Mouse (Mus musculus) stomach, embryonic 15.5 days (tissue): ENCODE measurements around the gene Cgnl1. TPM values are rescaled to one million over a fixed set of nuclear protein-coding genes. Genes with fewer than 3 reads are reported as not detected.
"Not testable (repeated sequence)": the region's sequence is repeated elsewhere in the genome, so short reads cannot be mapped to it uniquely, and the experiment has no call there.

Source experiments
- ATAC-seq: fragments of 200-750 bp; cut with Nextera tagmentation; 2 replicates; pipeline ENCODE4 v1.8.0; 2017; ENCODE audit warnings: low read depth, moderate number of reproducible peaks, moderate TSS enrichment; ENCODE audit not compliant: insufficient read depth, low FRiP score
- H3K27ac ChIP-seq: fragments of 300-500 bp; sonication (generic); 2 replicates; pipeline ENCODE4 v1.5.1; 2015; ENCODE audit warnings: mild to moderate bottlenecking, inconsistent platforms
- H3K27me3 ChIP-seq: fragments of 300-500 bp; sonication (generic); replicated peaks from 2 replicates; pipeline ENCODE4 v1.6.1; 2015; ENCODE audit warnings: inconsistent platforms
- H3K36me3 ChIP-seq: fragments of 300-500 bp; sonication (generic); 2 replicates; pipeline ENCODE4 v1.6.1; 2015; ENCODE audit warnings: inconsistent platforms
- H3K4me1 ChIP-seq: fragments of 300-500 bp; sonication (generic); 2 replicates; pipeline ENCODE4 v1.6.1; 2015; ENCODE audit warnings: inconsistent platforms
- H3K4me2 ChIP-seq: fragments of 300-500 bp; sonication (generic); 2 replicates; pipeline ENCODE4 v1.6.1; 2015; ENCODE audit warnings: mild to moderate bottlenecking, inconsistent platforms
- H3K4me3 ChIP-seq: fragments of 300-500 bp; sonication (generic); replicated peaks from 2 replicates; pipeline ENCODE4 v1.5.1; 2015; ENCODE audit warnings: inconsistent platforms
- H3K9ac ChIP-seq: fragments of 300-500 bp; sonication (generic); 2 replicates; pipeline ENCODE4 v1.6.1; 2015; ENCODE audit warnings: inconsistent platforms
- H3K9me3 ChIP-seq: fragments of 300-500 bp; sonication (generic); 2 replicates; pipeline ENCODE4 v1.6.1; 2016; ENCODE audit warnings: inconsistent platforms
- WGBS: fragments of 180-500 bp; shearing (Covaris S2); methylation state at CpG from one replicate; pipeline ENCODE4 v1.1.7; 2015; 5-methylcytosine and 5-hydroxymethylcytosine counted together
- polyA plus RNA-seq: library from polyadenylated mRNA; unstranded; fragments of >200 nt; fragmentation: Nextera tagmentation; extraction: Ambion mirVana; gene quantifications from 2 replicates; pipeline ENCODE4 v1.2.1, GENCODE M21; 2015

Gene Cgnl1
- polyA plus RNA-seq, 1 experiment from 2014 or later: 11.0 TPM

GRCm38 (mm10) chr9:71635627-71636026 is 135.8 kb downstream of the Cgnl1 start:
- 80% methylated on average over 1 of the region's 1 CpGs for WGBS
- Histone ChIP-seq H3K9me3 (no peaks in the 10 kb centered on the region), H3K27me3 (no peaks in the 10 kb centered on the region), H3K4me3 (no peak overlapping the region), H3K4me2 (no peak overlapping the region), H3K27ac (no peak overlapping the region), H3K36me3 (peaks cover 4% of the 10 kb centered on the region; the same call in 1 of the 2 replicates), H3K9ac (no peak overlapping the region), H3K4me1 (no peaks in the 10 kb centered on the region)
- ATAC-seq: no peak

DNA sequence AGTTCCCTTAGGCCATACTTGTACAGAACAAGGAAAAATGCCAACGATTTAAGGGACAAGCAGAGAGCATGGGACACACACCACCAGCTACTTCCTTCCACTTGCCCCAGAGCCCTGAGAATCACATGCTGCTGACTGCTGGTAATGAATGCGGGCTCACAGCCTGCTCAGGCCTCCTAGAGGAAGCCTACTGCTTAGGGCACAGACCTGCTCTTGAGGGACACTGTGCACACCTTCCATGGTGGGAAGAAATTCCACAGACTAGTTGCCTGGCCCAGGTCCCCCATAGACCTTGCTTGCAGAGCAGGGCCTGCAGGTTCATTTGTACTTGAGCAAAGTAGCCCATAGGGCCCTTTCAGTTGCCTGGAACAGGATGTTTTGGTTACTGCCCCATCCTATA is 136.5 kb downstream of the Cgnl1 start:
- H3K4me3 ChIP-seq: no peak overlapping the region
- H3K4me2 ChIP-seq: no peak overlapping the region
- no peaks in the 10 kb centered on the region for H3K4me1 ChIP-seq
- no peak overlapping the region for H3K27ac ChIP-seq
- no peaks in the 10 kb centered on the region for H3K27me3 ChIP-seq
- H3K9ac ChIP-seq: no peak overlapping the region
- no peak for ATAC-seq
- peaks cover 4% of the 10 kb centered on the region; the same call in 1 of the 2 replicates for H3K36me3 ChIP-seq
- WGBS: 91% methylated on average over 2 of the region's 2 CpGs
- no peaks in the 10 kb centered on the region for H3K9me3 ChIP-seq

- no peak overlapping the region for H3K27ac ChIP-seq
- no peak overlapping the region for H3K4me3 ChIP-seq
- no peaks in the 10 kb centered on the region for H3K27me3 ChIP-seq
- no peaks in the 10 kb centered on the region for H3K9me3 ChIP-seq
- H3K4me1 ChIP-seq: no peaks in the 10 kb centered on the region
- no peak overlapping the region for H3K4me2 ChIP-seq
- H3K9ac ChIP-seq: no peak overlapping the region
- H3K36me3 ChIP-seq: no peaks in the 10 kb centered on the region
- no peak for ATAC-seq
- 77% methylated on average over 6 of the region's 6 CpGs for WGBS
Measured at GRCm38 (mm10) chr9:71628921-71629320, 142.5 kb downstream of the Cgnl1 start.

DNA sequence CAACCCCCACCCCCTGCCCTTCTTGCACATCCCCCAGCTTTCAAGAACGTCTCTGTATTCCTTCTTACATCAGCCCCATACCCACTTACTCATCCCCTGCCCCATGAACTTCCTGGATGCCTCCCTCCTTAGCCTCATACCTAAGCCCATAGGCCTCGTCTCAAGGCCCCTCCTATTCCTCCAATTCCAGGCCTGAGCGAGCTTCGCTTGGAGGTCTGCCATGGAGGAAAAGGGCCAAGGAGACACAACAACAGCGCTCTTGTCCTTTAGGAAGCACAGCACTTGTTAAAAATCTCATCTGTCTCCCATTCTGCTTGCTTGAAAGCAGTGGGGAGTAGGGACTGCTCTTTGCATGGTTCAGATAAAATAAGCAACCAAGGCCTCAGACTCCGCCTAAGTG is 143.1 kb downstream of the Cgnl1 start:
- no peak overlapping the region for H3K9ac ChIP-seq
- 79% methylated on average over 6 of the region's 6 CpGs for WGBS
- H3K4me2 ChIP-seq: no peak overlapping the region
- no peaks in the 10 kb centered on the region for H3K9me3 ChIP-seq
- no peak overlapping the region for H3K4me3 ChIP-seq
- H3K36me3 ChIP-seq: no peaks in the 10 kb centered on the region
- ATAC-seq: no peak
- no peaks in the 10 kb centered on the region for H3K27me3 ChIP-seq
- no peak overlapping the region for H3K27ac ChIP-seq
- H3K4me1 ChIP-seq: no peaks in the 10 kb centered on the region

DNA sequence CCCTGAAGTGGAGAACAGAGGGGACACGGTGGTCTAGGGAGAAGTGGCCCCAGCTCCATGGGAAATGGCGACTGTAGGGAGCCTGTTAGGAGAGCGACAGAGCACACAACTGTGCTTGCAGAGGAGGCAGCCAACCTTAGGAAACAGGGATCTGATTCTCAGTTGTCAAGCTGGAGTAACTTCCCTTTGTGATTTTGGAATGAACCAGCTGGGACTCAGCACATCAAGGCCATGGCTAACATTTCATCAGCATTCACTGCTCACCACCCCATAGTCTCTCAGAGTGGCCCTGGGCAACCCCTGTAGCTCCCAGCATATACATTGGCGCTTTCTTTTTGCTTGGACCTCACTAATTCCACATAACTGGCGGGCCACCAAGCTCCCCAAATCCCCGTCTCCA is 145.4 kb downstream of the Cgnl1 start:
- Histone ChIP-seq H3K9me3 (no peaks in the 10 kb centered on the region), H3K4me1 (no peaks in the 10 kb centered on the region), H3K9ac (no peak overlapping the region), H3K36me3 (no peaks in the 10 kb centered on the region), H3K4me3 (no peak overlapping the region), H3K27ac (peak overlapping the region; percentile 62; the same call in 1 of the 2 replicates), H3K4me2 (no peak overlapping the region), H3K27me3 (no peaks in the 10 kb centered on the region)
- 87% methylated on average over 6 of the region's 6 CpGs for WGBS
- ATAC-seq: no peak

GRCm38 (mm10) chr9:71624793-71625495 is 146.5 kb downstream of the Cgnl1 start:
- Histone ChIP-seq H3K4me1 (no peaks in the 10 kb centered on the region), H3K9me3 (no peaks in the 10 kb centered on the region), H3K27me3 (no peaks in the 10 kb centered on the region), H3K36me3 (no peaks in the 10 kb centered on the region), H3K9ac (no peak overlapping the region), H3K27ac (peak overlapping the region; percentile 62; the same call in 1 of the 2 replicates), H3K4me3 (no peak overlapping the region), H3K4me2 (no peak overlapping the region)
- peak; percentile 67; the same call in 1 of the 2 replicates for ATAC-seq
- 31% methylated on average over 10 of the region's 10 CpGs for WGBS

- Histone ChIP-seq H3K36me3 (no peaks in the 10 kb centered on the region), H3K4me1 (no peaks in the 10 kb centered on the region), H3K9ac (no peak overlapping the region), H3K9me3 (no peaks in the 10 kb centered on the region), H3K27ac (peak overlapping the region; percentile 62; the same call in 1 of the 2 replicates), H3K27me3 (no peaks in the 10 kb centered on the region), H3K4me3 (no peak overlapping the region), H3K4me2 (no peak overlapping the region)
- WGBS: 38% methylated on average over 4 of the region's 4 CpGs
- 0 out of 2 replicates have a peak, but pooled peaks have one; percentile 44 for ATAC-seq
Measured at GRCm38 (mm10) chr9:71623871-71624569, 147.4 kb downstream of the Cgnl1 start.

DNA sequence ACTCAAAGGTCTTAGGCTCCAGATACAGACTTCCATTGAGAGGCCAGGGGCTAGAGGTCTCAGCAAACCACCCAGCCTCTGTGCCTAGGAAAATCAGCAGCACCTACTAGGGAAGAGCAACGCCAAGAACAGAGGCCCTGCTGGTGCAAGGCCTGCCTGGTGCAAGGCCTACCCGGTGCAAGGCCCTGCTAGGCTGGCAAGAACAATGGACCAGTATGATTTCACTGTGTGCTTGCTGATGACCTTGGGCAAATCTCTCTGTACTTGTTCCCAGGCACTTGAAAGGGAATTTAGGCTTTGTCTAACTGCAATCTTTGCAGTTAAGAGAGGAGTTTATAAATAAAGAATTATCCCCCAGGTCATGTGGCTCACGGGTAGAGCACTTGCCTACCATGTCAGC is 148.8 kb downstream of the Cgnl1 start:
- Histone ChIP-seq H3K9ac (no peak overlapping the region), H3K4me1 (no peaks in the 10 kb centered on the region), H3K4me3 (no peak overlapping the region), H3K27ac (0 out of 2 replicates have a peak overlapping the region, but pooled peaks have one; percentile 13), H3K36me3 (no peaks in the 10 kb centered on the region), H3K27me3 (no peaks in the 10 kb centered on the region), H3K4me2 (no peak overlapping the region), H3K9me3 (no peaks in the 10 kb centered on the region)
- WGBS: 56% methylated on average over 3 of the region's 3 CpGs
- no peak for ATAC-seq

GRCm38 (mm10) chr9:71621968-71622367 is 149.4 kb downstream of the Cgnl1 start:
- Histone ChIP-seq H3K27ac (no peak overlapping the region), H3K27me3 (no peaks in the 10 kb centered on the region), H3K9me3 (no peaks in the 10 kb centered on the region), H3K4me1 (no peaks in the 10 kb centered on the region), H3K36me3 (no peaks in the 10 kb centered on the region), H3K9ac (no peak overlapping the region), H3K4me3 (no peak overlapping the region), H3K4me2 (no peak overlapping the region)
- 76% methylated on average over 4 of the region's 4 CpGs for WGBS
- ATAC-seq: no peak

DNA sequence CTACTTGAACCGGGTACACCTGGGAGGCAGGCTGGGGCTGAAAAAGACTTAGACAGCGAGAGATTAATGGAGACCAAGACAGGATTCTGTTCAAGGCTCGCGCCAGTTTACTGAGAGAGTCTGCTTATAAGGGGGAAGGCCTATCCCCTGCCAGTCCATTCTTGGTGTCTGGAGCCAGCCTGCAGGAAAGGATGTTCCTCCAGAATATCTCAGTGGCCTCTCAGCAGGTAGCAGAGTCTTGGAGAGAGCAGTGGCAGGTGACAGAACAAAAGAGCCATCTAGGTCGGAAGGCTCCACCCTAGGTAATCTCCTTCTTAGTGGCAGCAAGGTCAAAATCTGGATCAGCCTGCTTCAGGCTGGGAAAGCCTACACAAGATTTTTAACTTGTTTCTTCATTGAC is 151.3 kb downstream of the Cgnl1 start:
- not testable (repeated sequence) for H3K4me3 ChIP-seq, H3K4me1 ChIP-seq, ATAC-seq, H3K36me3 ChIP-seq, H3K27me3 ChIP-seq, H3K4me2 ChIP-seq, H3K9ac ChIP-seq, H3K27ac ChIP-seq, H3K9me3 ChIP-seq
- 82% methylated on average over 5 of the region's 5 CpGs for WGBS

DNA sequence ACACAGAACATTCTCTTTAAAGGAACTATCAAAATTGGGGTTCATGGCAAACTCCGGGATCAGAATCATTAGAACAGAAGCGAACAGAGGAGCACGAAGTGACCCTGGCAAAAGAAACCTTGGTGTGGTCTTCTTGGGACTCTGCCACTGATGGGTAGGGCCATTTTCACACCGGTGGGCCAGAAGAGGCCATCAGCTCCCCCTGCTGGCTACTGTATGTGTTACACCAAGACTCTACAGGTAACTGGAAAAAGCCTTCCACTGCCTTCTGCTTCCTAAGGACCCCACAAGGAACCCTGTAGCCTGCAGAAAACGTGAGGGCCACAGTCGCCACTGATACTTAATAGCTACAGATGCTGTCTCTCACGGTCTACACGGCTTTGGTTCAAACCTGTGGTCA is 154.0 kb downstream of the Cgnl1 start:
- H3K4me2 ChIP-seq: no peak overlapping the region
- 53% methylated on average over 8 of the region's 8 CpGs for WGBS

GRCm38 (mm10) chr9:71616185-71616584 is 155.2 kb downstream of the Cgnl1 start:
- Histone ChIP-seq H3K27ac (no peak overlapping the region), H3K9ac (no peak overlapping the region), H3K36me3 (no peaks in the 10 kb centered on the region), H3K4me3 (no peak overlapping the region), H3K27me3 (no peaks in the 10 kb centered on the region), H3K9me3 (no peaks in the 10 kb centered on the region), H3K4me1 (no peaks in the 10 kb centered on the region), H3K4me2 (no peak overlapping the region)
- ATAC-seq: no peak
- WGBS: 5% methylated on average over 3 of the region's 3 CpGs

More for the DNA sequence above, 154.0 kb downstream of the Cgnl1 start:
- no peaks in the 10 kb centered on the region for H3K9me3 ChIP-seq
- H3K4me3 ChIP-seq: no peak overlapping the region
- H3K27ac ChIP-seq: no peak overlapping the region
- H3K4me1 ChIP-seq: no peaks in the 10 kb centered on the region
- ATAC-seq: no peak
- no peak overlapping the region for H3K9ac ChIP-seq
- H3K27me3 ChIP-seq: no peaks in the 10 kb centered on the region
- no peaks in the 10 kb centered on the region for H3K36me3 ChIP-seq
